Mouse (Mus musculus): ENCODE measurements around the gene Slc38a2.

Gene Slc38a2

DNA sequence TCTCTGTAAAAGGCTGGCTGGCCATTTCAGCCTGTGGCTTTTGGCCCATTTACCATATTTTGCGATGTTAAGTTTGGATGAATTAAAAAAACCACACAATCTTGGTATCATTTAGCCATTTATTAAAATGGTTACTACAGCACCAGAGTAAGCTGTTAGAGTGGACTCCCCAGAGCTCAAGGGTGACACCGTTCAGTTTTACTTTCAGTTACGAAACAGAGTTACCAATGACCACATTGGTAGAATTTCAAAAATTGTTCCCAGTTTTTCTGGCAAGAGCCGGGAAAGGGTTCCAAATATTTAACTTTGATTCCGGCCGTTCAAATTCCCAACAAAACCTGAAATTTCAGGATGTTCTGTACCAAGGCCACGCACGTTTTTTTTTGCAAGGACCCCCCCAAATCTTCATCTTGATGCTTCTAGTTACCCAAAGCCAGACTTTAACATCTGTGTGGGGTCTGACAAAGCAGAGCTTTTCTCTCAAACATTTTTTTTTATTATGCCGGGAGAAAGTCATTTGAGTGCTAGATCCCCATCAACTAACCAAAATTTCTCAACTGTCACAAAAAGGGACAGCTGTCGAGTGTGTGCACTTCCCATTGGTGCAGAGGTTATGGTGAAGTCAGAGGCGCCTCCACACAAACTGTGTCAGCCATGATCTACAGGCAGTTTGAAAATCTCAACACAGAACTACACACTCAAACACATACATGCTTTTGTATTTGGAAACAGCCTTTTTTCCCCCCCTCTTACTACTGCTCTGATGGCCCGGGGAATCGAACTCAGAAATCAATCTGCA is 2.8 kb downstream of the Slc38a2 start:
- no peak for DNase-seq (ENCODE audit: low read depth in 2 of 2, low spot score in 2 of 2)

DNA sequence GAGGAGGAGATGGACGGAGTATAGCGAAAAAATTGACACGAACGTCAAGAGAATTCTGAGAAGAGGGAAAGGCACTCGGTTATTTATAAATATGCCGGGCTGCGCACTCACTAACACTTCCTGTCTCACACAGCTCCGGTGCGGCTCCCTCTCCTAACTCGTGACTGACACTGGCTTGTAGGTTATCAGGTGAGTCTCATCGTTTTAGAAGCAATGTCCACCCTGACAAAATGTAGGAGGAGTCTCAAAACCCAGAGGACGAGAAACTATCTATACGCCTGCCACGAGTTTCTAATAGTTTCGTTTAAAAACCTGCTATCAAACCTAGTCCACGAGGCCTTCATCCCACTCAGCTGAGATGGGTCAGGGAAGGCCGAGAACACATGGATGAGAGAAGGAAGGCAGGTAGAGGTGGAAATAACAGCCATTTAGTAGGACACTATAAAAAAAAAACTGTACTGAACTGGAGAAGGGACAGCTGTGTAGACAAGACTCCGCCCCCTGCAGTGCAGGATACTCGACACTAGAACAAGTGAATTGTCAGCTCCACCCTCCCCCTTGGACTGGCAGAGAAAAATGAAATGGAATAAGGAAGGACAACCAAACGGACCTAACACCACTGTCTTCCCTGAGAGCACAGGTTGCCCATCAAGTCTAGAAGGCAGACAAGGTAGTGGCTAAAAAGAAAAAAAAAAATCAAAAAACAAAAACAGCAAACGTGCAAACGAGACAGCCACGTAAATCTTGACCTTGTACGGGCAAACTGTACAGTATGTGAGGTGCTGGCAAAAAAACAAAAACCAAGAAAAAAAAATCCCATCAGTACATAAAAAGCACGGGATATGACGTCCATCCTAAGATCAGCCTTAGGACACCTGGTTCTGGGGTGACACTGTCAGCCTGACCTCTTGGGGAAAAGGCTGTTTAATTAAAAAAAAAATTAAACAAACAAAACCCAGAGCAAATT is 3.8 kb downstream of the Slc38a2 start:
- peak in 1 of 2 experiments; percentile 30 for DNase-seq (ENCODE audit: low read depth in 2 of 2, low spot score in 2 of 2)

DNA sequence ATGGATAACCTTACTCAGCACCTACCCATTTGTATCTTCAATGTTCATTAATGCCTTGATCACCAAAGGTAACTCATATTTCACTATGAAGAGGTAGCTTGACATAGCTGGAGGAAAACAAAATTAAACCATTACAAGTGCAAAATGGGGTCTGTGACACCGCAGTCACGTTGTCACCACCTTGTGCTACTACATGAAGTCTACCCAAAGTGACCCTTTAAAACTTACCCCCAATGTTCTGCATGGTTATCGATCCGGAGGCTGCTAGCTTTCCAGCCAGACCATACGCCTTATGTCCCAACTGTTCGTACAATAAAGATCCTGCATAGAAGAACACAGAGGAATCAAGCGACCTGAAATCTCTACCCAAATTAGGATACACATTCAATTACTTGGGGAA is 4.5 kb downstream of the Slc38a2 start:
- DNase-seq (ENCODE audit: low read depth in 2 of 2, low spot score in 2 of 2) = no peak

DNA sequence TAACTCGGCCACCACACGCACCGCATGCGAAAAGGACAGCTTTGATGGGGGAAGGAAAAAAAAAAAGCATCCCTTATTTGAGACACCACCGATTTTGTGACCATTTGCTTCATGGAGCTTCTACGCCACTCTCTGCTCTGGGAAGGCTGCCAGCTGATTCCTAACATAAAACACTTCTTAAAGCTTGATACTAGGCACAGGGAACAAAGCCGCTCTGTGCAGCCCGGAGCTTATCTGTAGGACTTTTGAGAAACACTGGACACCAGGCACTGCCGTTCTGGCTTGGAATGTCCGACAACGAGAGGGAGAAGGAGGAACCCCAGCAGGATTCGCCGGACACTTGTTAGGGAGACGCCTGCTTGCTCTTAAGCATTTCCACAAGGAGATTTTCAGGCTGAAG is 5.8 kb downstream of the Slc38a2 start:
- DNase-seq (ENCODE audit: low read depth in 2 of 2, low spot score in 2 of 2) = no peak

DNA sequence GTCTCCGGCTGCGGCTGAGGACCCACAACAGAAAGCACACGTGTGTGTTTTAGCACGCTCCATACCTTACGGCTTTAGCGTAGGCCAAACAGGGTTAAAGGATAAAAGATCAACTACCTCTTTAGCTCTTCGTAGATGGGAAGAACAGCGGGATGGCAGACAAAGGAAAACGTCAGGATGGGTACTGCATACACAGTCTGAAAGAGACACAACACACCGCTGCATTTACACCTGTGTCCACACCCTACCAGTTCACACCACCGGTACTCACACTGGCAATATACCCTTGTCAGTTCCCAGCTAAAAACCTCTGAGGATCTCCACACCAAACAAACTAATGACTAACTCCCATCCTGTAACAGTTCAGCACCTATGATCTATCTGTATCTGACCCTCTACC is 7.1 kb downstream of the Slc38a2 start:
- no peak for DNase-seq (ENCODE audit: low read depth in 2 of 2, low spot score in 2 of 2)

DNA sequence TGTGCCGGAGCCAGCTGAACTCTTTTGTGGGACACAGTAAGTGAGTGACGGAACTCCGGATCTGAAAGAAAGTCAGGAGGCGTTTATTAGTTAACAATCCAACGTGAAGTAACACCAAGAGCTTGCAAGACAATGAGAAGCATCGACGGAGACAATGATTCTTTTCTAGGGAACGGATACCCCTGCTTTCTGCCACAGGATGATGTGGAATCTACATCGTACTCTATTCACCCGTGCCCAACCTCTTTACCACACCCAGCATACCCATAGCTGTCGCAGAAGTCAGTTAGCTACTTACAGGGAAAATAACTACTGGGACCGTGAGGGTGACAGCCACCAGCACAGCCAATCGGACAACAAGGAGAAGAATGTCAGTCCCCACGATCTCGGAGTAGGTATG is 8.1 kb downstream of the Slc38a2 start:
- DNase-seq (ENCODE audit: low read depth in 2 of 2, low spot score in 2 of 2) = no peak

DNA sequence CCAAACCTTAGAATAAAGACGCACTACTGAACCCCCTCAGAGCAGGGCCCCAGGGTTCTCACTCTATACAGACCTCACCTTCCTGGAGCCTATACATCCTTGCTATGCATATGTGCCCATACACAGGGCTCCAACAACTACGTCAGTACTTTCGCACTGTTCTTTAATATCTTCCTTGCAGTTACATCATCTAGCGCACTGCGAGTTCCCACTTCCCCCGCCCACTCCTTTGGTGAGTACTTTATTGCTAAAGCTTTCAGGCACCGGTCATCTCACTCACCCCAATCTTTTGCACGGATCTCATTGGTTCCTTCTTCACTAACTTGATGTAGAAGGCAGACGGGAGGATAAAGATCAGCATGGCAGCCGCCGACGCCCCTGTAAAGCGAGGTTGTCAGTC is 8.7 kb downstream of the Slc38a2 start:
- no peak for DNase-seq (ENCODE audit: low read depth in 2 of 2, low spot score in 2 of 2)

DNA sequence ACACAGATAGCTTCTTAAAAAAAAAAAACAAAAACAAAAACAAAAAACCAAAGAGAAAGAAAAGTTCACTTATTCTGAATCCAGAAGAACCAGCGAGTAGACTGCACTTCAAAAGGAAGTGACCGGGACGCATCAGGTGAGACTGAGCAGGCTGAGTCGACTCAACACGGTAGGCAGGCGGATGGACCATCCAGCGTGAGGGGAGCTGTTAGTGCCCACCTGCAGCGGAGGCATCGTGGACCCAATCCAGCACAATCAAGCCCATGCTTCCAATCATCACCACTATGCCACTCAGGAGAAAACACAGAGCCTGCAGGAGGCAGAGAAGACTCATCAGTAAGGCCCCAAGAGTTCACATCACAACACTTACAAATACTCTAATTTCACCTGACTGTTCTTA is 9.6 kb downstream of the Slc38a2 start:
- DNase-seq (ENCODE audit: low read depth in 2 of 2, low spot score in 2 of 2) = no peak

DNA sequence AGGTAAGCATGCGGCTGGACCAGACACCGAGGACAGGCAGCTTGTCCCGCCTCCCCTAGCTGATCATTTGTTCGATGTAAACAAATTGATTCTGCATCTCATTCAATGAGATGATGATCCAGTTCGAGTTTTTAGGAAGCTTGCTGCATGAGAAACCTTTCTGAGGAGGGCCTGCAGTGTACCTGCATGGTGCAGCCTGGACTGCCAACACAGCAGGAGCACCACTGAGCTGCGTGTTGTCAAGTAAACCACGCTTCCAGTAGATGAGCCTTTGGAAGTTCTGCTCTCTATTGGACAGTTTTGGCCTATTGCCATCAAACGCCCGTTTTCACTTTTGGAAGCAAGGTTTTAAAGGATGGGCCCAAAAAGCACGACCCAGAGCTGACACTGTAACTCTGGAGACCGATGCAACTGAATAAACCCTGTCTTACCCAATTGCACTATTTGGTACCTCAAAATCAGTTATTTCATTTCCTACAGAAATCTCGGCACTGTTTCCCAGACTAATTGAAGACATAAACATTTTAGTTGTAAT is 10.7 kb downstream of the Slc38a2 start:
- no peak for DNase-seq (ENCODE audit: low read depth in 2 of 2, low spot score in 2 of 2)

DNA sequence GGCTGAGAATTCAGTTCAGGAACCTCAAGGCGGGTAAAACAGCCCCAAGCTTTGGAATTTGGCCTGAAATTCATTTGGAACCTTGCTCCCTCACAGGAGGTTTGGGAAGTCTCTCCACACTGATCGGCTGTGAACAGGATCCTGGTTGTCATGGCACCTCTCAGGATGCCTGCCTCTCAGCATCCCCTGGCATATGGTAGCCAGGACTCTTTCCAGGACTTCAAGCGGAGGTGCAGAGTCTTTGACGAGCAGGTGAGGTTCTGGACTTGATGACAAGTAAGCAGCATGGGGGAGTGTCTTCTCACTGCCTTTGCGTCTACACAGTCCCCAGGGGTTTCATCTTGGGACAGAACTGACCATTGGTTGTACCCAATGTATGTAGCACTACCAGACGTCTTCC is 11.5 kb downstream of the Slc38a2 start:
- DNase-seq (ENCODE audit: low read depth in 2 of 2, low spot score in 2 of 2) = no peak

DNA sequence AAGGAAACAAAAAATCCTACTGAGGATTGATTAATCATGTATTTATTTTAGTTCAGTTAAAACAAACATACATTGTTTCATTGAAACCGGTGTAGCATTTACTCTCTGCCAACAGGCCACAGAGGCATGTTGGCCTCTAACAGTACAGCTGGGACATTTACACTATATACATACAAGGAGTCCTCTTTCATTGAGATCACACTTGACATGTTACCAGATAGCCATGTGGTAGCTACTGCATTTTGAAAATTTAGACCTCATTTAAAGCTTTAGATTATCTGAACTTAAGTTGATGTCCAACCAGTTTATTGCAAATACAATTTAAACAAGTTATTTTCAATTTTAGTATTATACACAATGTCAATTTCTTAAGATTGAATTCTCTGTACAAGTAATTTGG is 12.2 kb downstream of the Slc38a2 start:
- DNase-seq (ENCODE audit: low read depth in 2 of 2, low spot score in 2 of 2) = no peak

DNA sequence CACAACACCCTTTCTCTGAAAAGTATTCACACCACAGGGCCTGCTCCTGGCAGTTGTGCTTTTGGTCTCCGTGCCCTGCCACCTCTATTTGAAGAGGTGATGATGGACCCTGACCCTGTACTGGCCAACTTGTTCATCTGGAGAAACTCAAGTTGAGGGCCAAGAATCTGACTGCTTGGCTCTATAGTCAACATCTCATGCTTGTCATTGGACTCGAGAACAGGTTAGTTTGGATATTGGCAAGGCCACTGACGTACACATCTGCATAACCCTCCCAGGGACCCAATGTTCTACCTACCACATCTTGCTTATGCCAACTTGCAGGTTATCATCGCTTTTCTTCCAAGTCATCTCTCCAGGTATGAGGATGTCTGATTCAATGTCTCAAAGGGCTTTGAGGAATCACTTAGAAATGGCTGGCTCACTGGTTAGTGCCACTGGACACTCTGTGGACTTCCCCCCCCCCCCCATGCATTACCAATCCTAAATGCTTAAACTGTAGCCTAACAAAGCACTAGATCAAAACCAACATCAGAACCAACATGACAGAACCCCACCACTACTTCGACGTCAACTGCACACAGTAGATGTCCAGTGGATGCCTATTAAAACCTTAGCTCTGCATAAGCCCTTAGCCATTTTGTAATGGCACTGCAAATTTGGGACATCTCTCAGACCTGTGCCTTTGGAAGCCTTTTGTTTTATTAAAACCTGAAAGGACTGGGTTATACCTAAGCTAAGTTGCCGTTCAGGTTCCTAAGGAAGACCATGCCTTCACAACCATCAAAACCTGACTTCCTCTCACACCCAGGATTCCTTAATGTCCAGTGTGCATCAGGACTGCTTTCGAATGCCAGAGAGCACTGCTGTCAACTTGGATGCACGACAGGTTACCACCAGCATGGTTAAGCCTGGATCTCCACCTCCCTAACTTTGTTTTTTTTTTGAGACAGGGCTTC is 13.1 kb downstream of the Slc38a2 start:
- DNase-seq (ENCODE audit: low read depth in 2 of 2, low spot score in 2 of 2) = no peak

DNA sequence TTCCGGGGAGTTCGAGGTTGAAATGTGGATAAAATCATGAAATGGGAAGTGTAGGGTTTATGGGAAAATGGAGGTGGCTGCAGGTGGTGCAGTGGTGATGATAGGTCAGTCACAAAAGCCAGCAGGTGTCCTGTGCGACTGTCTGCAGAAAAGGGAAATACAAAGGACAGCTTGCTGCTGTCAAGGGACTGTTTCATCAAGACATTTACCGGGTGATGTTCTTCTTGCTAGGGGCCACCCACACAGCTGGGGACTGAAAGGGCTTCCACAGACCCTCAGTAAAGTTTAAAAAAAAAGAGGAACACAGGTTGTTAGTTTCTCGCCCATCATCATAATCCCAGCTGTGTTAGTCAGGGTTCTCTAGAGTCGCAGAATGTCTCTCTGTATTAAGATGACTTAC is 14.3 kb downstream of the Slc38a2 start:
- no peak for DNase-seq (ENCODE audit: low read depth in 2 of 2, low spot score in 2 of 2)

DNA sequence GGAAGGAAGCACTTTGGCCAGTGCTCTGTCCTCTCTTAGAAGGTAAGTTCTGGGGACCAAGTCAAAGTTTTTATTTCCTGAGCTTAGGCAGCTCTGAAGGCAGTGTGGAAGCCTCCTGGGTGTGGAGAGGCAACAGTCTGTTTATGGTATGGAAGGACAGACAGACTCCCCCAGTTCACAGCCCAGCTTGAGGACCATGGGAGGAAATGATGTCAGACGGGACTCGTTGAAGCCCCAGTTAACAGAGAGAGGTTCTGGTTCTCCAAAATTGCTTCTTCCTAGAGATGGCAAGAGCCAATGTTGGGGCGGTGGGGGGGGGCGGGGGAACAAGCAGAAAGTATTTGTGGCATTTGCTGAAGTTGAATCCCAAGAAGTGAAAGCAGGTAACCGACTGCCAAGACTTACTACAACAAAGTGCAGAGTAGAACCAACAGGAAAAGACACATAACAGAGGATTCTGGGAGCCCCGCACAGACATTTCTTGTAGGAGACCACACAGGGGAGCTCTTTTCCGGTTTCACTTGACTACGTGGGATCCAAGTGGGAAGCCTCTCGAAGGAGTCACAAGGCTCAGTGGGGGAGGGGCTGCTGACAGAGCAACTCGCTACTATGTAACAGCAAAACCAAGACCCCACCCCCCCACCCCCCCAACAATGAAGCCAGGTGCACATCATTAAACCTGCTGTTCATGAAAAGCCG is 15.2 kb downstream of the Slc38a2 start:
- peak in 1 of 2 experiments; percentile 13 for DNase-seq (ENCODE audit: low read depth in 2 of 2, low spot score in 2 of 2)

DNA sequence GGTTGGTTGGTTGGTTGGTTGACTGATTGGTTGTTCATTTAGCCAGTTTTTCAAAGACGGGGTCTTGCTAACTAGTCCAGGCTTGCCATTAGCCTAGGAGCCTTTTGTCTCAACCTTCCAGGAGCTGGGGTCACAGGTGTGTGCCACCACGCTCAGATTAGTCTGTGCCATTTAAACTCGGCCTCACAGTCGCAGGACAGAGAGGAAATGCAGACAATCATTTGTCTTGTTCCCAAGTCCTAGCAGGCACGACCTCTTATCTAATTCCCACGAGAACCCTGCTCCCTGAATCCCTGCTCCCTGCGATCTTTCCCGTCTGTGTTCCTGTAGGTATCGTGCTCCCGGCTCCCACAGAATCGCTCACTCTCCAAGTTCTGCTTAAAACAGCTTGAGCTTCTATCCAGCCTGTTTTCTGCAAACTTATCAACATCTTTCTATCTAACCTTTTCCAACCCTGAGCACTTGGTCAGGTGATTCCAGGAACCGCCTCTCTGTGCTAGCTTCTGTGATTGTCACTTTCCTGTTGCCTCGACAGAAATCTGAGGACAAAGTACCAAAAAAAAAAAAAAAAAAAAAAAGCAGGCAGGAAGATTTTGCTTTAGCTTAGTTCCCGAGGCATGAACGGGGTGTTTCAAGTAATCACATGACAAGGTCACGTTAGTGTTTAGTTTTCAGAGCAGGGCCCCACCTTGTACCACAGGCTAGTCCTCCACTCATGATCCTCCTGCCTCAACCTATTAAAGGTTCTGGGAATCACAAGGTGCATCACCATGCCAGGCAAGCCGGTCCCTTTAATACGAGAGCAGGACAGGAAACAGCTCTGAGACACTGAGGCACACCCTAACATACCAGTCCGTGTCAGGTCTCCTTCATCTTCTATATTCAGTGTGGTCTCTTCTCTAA is 20.4 kb downstream of the Slc38a2 start:
- no peak for DNase-seq (ENCODE audit: low read depth in 2 of 2, low spot score in 2 of 2)

DNA sequence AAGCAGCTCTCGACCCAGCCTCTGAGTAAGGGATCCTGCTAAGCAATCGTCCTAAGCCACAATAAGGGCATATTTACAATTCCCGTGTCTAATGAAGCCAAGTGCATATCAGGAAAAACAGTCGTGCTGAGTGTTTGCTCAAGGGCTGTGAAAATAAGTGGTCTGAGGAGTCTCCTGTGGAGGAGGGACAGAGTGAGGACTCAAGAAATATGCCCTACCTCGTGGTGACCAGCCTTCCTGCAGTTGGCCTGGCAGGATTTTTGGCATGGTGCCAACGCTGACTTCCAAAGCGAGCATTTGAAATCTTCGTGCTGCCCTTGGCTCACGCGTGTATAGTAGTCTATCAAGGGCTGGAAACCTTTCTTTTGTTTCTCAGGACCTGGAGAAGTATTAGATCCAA is 23.0 kb downstream of the Slc38a2 start:
- DNase-seq (ENCODE audit: low read depth in 2 of 2, low spot score in 2 of 2) = no peak

DNA sequence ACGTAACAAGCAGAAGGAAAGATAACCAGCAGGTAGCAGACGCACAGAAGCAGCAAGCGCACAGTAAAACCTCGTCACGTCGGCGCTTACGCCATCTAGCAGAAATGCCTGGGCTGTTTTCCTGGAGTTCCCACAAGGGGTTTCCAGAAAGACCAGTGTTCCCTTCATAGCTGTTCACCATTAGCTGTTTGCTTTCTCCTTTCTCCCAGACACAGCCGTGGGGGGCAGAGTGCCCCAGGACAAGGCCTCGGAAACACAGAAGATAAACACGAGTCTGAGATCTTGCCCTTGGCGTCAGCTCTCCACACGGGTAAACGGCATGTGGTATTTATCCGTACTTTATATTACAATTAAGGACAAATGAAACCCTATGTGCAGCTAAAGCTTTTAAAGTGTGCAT is 23.8 kb downstream of the Slc38a2 start:
- DNase-seq (ENCODE audit: low read depth in 2 of 2, low spot score in 2 of 2) = no peak

DNA sequence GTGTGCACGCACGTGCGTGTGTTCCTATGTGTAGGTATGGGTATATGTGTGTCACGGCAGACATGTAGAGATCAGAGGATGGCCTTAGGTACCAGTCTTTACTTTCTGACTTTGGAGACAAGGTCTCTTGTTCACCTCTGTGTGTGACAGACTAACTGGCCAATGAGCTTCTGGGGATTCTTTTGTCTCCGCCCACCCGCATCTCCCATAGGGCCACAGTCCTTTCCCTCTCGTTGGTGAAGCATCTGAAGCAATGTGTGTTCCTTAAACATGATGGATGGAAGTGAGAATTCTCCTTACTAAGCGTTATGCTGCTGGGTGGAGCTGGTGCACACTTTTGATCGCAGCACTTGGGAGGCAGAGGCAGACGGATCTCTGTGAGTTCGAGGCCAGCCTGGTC is 24.5 kb downstream of the Slc38a2 start:
- no peak for DNase-seq (ENCODE audit: low read depth in 2 of 2, low spot score in 2 of 2)

DNA sequence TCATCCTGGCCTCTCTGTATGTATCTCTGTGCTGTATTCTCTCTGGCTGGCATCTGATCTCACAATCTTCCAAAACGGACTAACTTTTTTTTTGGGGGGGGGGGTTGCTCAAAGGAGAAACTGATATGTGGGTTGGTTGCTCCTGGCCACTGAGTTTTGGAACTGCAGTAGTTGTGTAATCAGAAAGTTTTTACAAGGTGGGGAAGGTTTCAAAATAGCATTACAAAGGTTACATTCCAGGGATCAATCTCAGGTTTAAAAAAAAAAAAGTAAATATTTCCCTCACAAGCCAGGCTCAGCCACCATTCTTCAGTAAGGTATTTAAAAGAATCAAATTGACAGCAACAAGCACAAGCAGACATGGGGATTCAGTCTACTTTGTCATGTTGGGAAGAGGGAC is 25.4 kb downstream of the Slc38a2 start:
- DNase-seq (ENCODE audit: low read depth in 2 of 2, low spot score in 2 of 2) = no peak

All from CD8-positive naive resting alpha-beta T cell, adult 2 months (primary cell).